Mouse (Mus musculus): ENCODE data around the gene Noct. TPM values are rescaled to one million over a fixed set of nuclear protein-coding genes. Genes with fewer than 3 reads are reported as not detected.

The Noct gene
- total and polyA plus RNA-seq, 3 experiments: 8.7 to 13.8 (median 12.0) TPM

DNA sequence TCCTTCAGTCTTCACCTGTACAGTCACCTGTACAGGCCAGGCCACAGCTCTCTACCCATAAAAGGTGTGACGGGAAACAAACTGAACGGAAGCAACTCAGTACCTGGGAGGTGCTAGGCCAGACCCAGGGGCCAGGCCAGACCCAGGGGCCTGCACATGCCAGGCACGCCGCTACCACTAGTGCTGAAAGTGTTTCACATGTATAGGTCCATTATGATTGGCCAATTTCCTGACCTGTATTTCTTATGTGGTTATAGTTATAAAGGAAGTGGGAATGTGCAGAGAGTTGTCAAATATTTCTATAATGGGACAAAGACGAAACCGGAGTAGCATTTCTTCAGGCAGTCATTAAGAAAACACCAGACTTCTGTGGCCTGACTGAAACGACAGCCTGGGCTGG lies 30.5 kb downstream of the Noct start:
- peak; percentile 37 for DNase-seq (ENCODE audit: extremely low read depth)
- TF ChIP-seq IRF4 (IDR thresholded peaks at IDR 0.05; ENCODE audit: low read depth, low read length) (peak; percentile 56), CHD1 (IDR thresholded peaks at IDR 0.05; ENCODE audit: low read depth, low read length) (no peak), EP300 (IDR thresholded peaks at IDR 0.05; ENCODE audit: low read length) (0 out of 2 replicates have a peak, but pooled peaks have one; percentile 26), SMC3 (IDR thresholded peaks at IDR 0.05; ENCODE audit: low read depth, low read length) (no peak), MEF2A (IDR thresholded peaks at IDR 0.05; ENCODE audit: borderline replicate concordance, low read depth, low read length) (0 out of 2 replicates have a peak, but pooled peaks have one; percentile 44), BHLHE40 (IDR thresholded peaks at IDR 0.05; ENCODE audit: low read depth, low read length) (peak; percentile 91), PAX5 (IDR thresholded peaks at IDR 0.05; ENCODE audit: low read length) (no peak)

GRCm38 (mm10) chr3:51256450-51256849 lies 32.2 kb downstream of the Noct start:
- dilution Hi-C loops (cut with MboI; ENCODE audit: extremely low pct_ligation_motif_present, extremely low pct_unique_long_range_greater_than_20kb, low sequenced_read_pairs) (no loop called here), in situ Hi-C loops (cut with MboI; ENCODE audit: low pct_ligation_motif_present, low pct_unique_long_range_greater_than_20kb, low sequenced_read_pairs) (no loop called here)
- Histone ChIP-seq H3K27ac (ENCODE audit: insufficient read depth, low read depth) (no peak overlapping the region; the same call in 1 of the 2 replicates), H3K79me2 (replicated peaks; ENCODE audit: control insufficient read depth, extremely low read depth, insufficient read depth, poor library complexity, severe bottlenecking) (peaks cover 4% of the 10 kb centered on the region), H3K4me3 (replicated peaks in 1 of 3; ENCODE audit: low read depth in 2 of 3, low read length in 2 of 3, poor library complexity in 1 of 3) (no peak overlapping the region), H3K4me2 (ENCODE audit: insufficient read depth, low read depth, poor library complexity, severe bottlenecking) (no peak overlapping the region), H3K9me3 (replicated peaks; ENCODE audit: low read length) (no peaks in the 10 kb centered on the region), H3K27me3 (replicated peaks) (no peaks in the 10 kb centered on the region), H3K4me1 (ENCODE audit: control insufficient read depth in 1 of 2, insufficient read depth in 2 of 2) (peaks cover 2 to 30% of the 10 kb centered on the region in 2 experiments; a peak in 3 of 4 replicates), H3K9ac (ENCODE audit: insufficient read depth, low read depth) (no peak overlapping the region), H3K36me3 (replicated peaks in 1 of 2; ENCODE audit: control insufficient read depth in 1 of 2, insufficient read depth in 1 of 2, low read length in 1 of 2) (peaks cover 71 to 92% of the 10 kb centered on the region in 2 experiments)
- DNase-seq (ENCODE audit: extremely low read depth): no peak
- no peak for TF ChIP-seq JUN (IDR thresholded peaks at IDR 0.05; ENCODE audit: insufficient read depth, low read depth, low read length)

More for the DNA sequence above, 30.5 kb downstream of the Noct start:
- Histone ChIP-seq H3K36me3 (replicated peaks in 1 of 2; ENCODE audit: control insufficient read depth in 1 of 2, insufficient read depth in 1 of 2, low read length in 1 of 2) (peaks cover 69 to 92% of the 10 kb centered on the region in 2 experiments), H3K9ac (ENCODE audit: insufficient read depth, low read depth) (no peak overlapping the region), H3K9me3 (replicated peaks; ENCODE audit: low read length) (no peaks in the 10 kb centered on the region), H3K4me3 (replicated peaks in 1 of 3; ENCODE audit: low read depth in 2 of 3, low read length in 2 of 3, poor library complexity in 1 of 3) (no peak overlapping the region), H3K27me3 (replicated peaks) (no peaks in the 10 kb centered on the region), H3K4me2 (ENCODE audit: insufficient read depth, low read depth, poor library complexity, severe bottlenecking) (no peak overlapping the region), H3K27ac (ENCODE audit: insufficient read depth, low read depth) (peak overlapping the region; percentile 12; the same call in 1 of the 2 replicates), H3K79me2 (replicated peaks; ENCODE audit: control insufficient read depth, extremely low read depth, insufficient read depth, poor library complexity, severe bottlenecking) (peaks cover 2% of the 10 kb centered on the region; the same call in 1 of the 2 replicates), H3K4me1 (ENCODE audit: control insufficient read depth in 1 of 2, insufficient read depth in 2 of 2) (peaks cover 2 to 31% of the 10 kb centered on the region in 2 experiments; a peak in 3 of 4 replicates)
- dilution Hi-C loops (cut with MboI; ENCODE audit: extremely low pct_ligation_motif_present, extremely low pct_unique_long_range_greater_than_20kb, low sequenced_read_pairs): no loop called here
- in situ Hi-C loops (cut with MboI; ENCODE audit: low pct_ligation_motif_present, low pct_unique_long_range_greater_than_20kb, low sequenced_read_pairs): no loop called here

- DNase-seq (ENCODE audit: extremely low read depth): no peak
- Histone ChIP-seq H3K4me3 (replicated peaks in 1 of 3; ENCODE audit: low read depth in 2 of 3, low read length in 2 of 3, poor library complexity in 1 of 3) (no peak overlapping the region), H3K9me3 (replicated peaks; ENCODE audit: low read length) (no peaks in the 10 kb centered on the region), H3K27me3 (replicated peaks) (no peaks in the 10 kb centered on the region), H3K79me2 (replicated peaks; ENCODE audit: control insufficient read depth, extremely low read depth, insufficient read depth, poor library complexity, severe bottlenecking) (peaks cover 10% of the 10 kb centered on the region), H3K9ac (ENCODE audit: insufficient read depth, low read depth) (no peak overlapping the region), H3K27ac (ENCODE audit: insufficient read depth, low read depth) (no peak overlapping the region; the same call in 1 of the 2 replicates), H3K4me2 (ENCODE audit: insufficient read depth, low read depth, poor library complexity, severe bottlenecking) (no peak overlapping the region), H3K4me1 (ENCODE audit: control insufficient read depth in 1 of 2, insufficient read depth in 2 of 2) (peaks cover 2 to 30% of the 10 kb centered on the region in 2 experiments; a peak in 3 of 4 replicates), H3K36me3 (replicated peaks in 1 of 2; ENCODE audit: control insufficient read depth in 1 of 2, insufficient read depth in 1 of 2, low read length in 1 of 2) (peaks cover 72 to 92% of the 10 kb centered on the region in 2 experiments)
- in situ Hi-C loops (cut with MboI; ENCODE audit: low pct_ligation_motif_present, low pct_unique_long_range_greater_than_20kb, low sequenced_read_pairs): no loop called here
- dilution Hi-C loops (cut with MboI; ENCODE audit: extremely low pct_ligation_motif_present, extremely low pct_unique_long_range_greater_than_20kb, low sequenced_read_pairs): no loop called here
- no peak for TF ChIP-seq NRF1 (IDR thresholded peaks at IDR 0.05; ENCODE audit: low read depth, low read length)
- no peak for TF ChIP-seq MEF2A (IDR thresholded peaks at IDR 0.05; ENCODE audit: borderline replicate concordance, low read depth, low read length)
- no peak for TF ChIP-seq MYC (IDR thresholded peaks at IDR 0.05; ENCODE audit: low read depth, low read length)
- TF ChIP-seq JUN (IDR thresholded peaks at IDR 0.05; ENCODE audit: insufficient read depth, low read depth, low read length): no peak
- TF ChIP-seq SIN3A (IDR thresholded peaks at IDR 0.05; ENCODE audit: low read length): no peak
- no peak for TF ChIP-seq USF1 (IDR thresholded peaks at IDR 0.05; ENCODE audit: low read depth, low read length)
Measured at GRCm38 (mm10) chr3:51258070-51258469, 33.8 kb downstream of the Noct start.

Measured in CH12.LX (cell line).